In genomic region chr2:5746529-5746928, GRCm38 (mm10) we compare ENCODE assay signal across 17 mouse cellular contexts. TPM values are rescaled to one million over a fixed set of nuclear protein-coding genes. Genes with fewer than 3 reads are reported as not detected.
DNase-seq lines count a peak whose midpoint lies in the region; ATAC-seq and TF ChIP-seq lines count a peak whose summit lies in the region.
"Had no signal": no experiment of that assay in that cellular context is flagged by ENCODE, and none has a peak within 500 bp of the region (broad histone marks: within the 10 kb centered on the region; RNA-seq: fewer than 3 reads in every experiment).

No protein-coding gene starts in this region.

- no peaks in the 10 kb centered on the region for H3K36me3 ChIP-seq in heart, embryonic 16.5 days (ENCODE audit: control insufficient read depth, insufficient read depth)
- H3K36me3 ChIP-seq in heart, embryonic 12.5 days: no peaks in the 10 kb centered on the region
- H3K36me3 ChIP-seq in testis, adult 2 months (ENCODE audit: control insufficient read depth, insufficient read depth, low read length): no peaks in the 10 kb centered on the region
- no peaks in the 10 kb centered on the region for H3K36me3 ChIP-seq in limb, embryonic 13.5 days
- H3K36me3 ChIP-seq in liver, embryonic 11.5 days (ENCODE audit: control insufficient read depth, insufficient read depth, low read length): no peaks in the 10 kb centered on the region
- H3K36me3 ChIP-seq: liver, embryonic 15.5 days; midbrain, embryonic 12.5 days had no signal

- H3K4me3 ChIP-seq in heart, embryonic 16.5 days (ENCODE audit: low read length): no peak overlapping the region
- H3K4me3 ChIP-seq in heart, embryonic 12.5 days: no peak overlapping the region
- H3K4me3 ChIP-seq in testis, adult 2 months (ENCODE audit: control insufficient read depth, low read depth, low read length): peak overlapping the region; percentile 41; the same call in 1 of the 2 replicates
- no peak overlapping the region for H3K4me3 ChIP-seq in limb, embryonic 13.5 days
- H3K4me3 ChIP-seq in liver, embryonic 11.5 days (ENCODE audit: low read depth, low read length): no peak overlapping the region
- H3K4me3 ChIP-seq: layer of hippocampus, adult 2 months; liver, embryonic 15.5 days; midbrain, embryonic 12.5 days had no signal

- H3K27me3 ChIP-seq in heart, embryonic 16.5 days (ENCODE audit: control insufficient read depth, insufficient read depth, low read length): no peaks in the 10 kb centered on the region
- H3K27me3 ChIP-seq in heart, embryonic 12.5 days (replicated peaks): no peaks in the 10 kb centered on the region
- H3K27me3 ChIP-seq in testis, adult 2 months (ENCODE audit: control insufficient read depth, insufficient read depth, low read length): no peaks in the 10 kb centered on the region
- no peaks in the 10 kb centered on the region for H3K27me3 ChIP-seq in limb, embryonic 13.5 days
- no peaks in the 10 kb centered on the region for H3K27me3 ChIP-seq in liver, embryonic 11.5 days (replicated peaks; ENCODE audit: control insufficient read depth, insufficient read depth, low read length)
- H3K27me3 ChIP-seq: liver, embryonic 15.5 days; midbrain, embryonic 12.5 days had no signal

- no peak overlapping the region for H3K9ac ChIP-seq in heart, embryonic 16.5 days (ENCODE audit: low read length)
- H3K9ac ChIP-seq in heart, embryonic 12.5 days: no peak overlapping the region
- H3K9ac ChIP-seq in limb, embryonic 13.5 days: no peak overlapping the region
- no peak overlapping the region for H3K9ac ChIP-seq in liver, embryonic 11.5 days (ENCODE audit: low read depth, low read length)
- H3K9ac ChIP-seq: hindbrain, embryonic 14.5 days; liver, embryonic 15.5 days; midbrain, embryonic 12.5 days had no signal

- no peak for TF ChIP-seq POLR2A in testis, adult 2 months (IDR thresholded peaks at IDR 0.05; ENCODE audit: control insufficient read depth, low read depth, low read length)

- no peak overlapping the region for H3K27ac ChIP-seq in heart, embryonic 16.5 days (ENCODE audit: low read length)
- no peak overlapping the region for H3K27ac ChIP-seq in heart, embryonic 12.5 days (ENCODE audit: poor library complexity, severe bottlenecking)
- H3K27ac ChIP-seq in testis, adult 2 months (ENCODE audit: control insufficient read depth, insufficient read depth, low read depth, low read length): no peak overlapping the region
- H3K27ac ChIP-seq in limb, embryonic 13.5 days: no peak overlapping the region
- H3K27ac ChIP-seq in liver, embryonic 11.5 days (ENCODE audit: low read depth, low read length): no peak overlapping the region
- H3K27ac ChIP-seq: hindbrain, embryonic 14.5 days; layer of hippocampus, adult 2 months; liver, embryonic 15.5 days; midbrain, embryonic 12.5 days had no signal

- no peaks in the 10 kb centered on the region for H3K9me3 ChIP-seq in heart, embryonic 16.5 days (replicated peaks; ENCODE audit: control insufficient read depth, low read length)
- no peaks in the 10 kb centered on the region for H3K9me3 ChIP-seq in heart, embryonic 12.5 days (replicated peaks)
- peaks cover 6% of the 10 kb centered on the region; the same call in 1 of the 2 replicates for H3K9me3 ChIP-seq in limb, embryonic 13.5 days
- H3K9me3 ChIP-seq in liver, embryonic 11.5 days (ENCODE audit: control insufficient read depth, low read length): no peaks in the 10 kb centered on the region
- H3K9me3 ChIP-seq: midbrain, embryonic 12.5 days had no signal

- H3K4me2 ChIP-seq in heart, embryonic 16.5 days (ENCODE audit: low read depth, low read length): peak overlapping the region; percentile 8; the same call in 1 of the 2 replicates
- no peak overlapping the region for H3K4me2 ChIP-seq in heart, embryonic 12.5 days
- peak overlapping the region; percentile 32 for H3K4me2 ChIP-seq in limb, embryonic 13.5 days (replicated peaks)
- H3K4me2 ChIP-seq in liver, embryonic 11.5 days: no peak overlapping the region
- H3K4me2 ChIP-seq: hindbrain, embryonic 14.5 days; liver, embryonic 15.5 days; midbrain, embryonic 12.5 days had no signal

- no peak for TF ChIP-seq CTCF in testis, adult 2 months (IDR thresholded peaks at IDR 0.05; ENCODE audit: control insufficient read depth, insufficient read depth, insufficient replicate concordance, low read depth, low read length)

- WGBS in heart, embryonic 16.5 days: 65% methylated on average over 12 of the region's 12 CpGs
- WGBS in heart, embryonic 12.5 days: 67% methylated on average over 12 of the region's 12 CpGs
- WGBS in limb, embryonic 13.5 days: 57% methylated on average over 12 of the region's 12 CpGs
- WGBS in liver, embryonic 11.5 days: 81% methylated on average over 12 of the region's 12 CpGs

- DNase-seq in testis, postnatal 10 days (ENCODE audit: low spot score): no peak
- DNase-seq in testis, postnatal 14 days (ENCODE audit: low spot score): peak; percentile 23
- no peak for DNase-seq in liver, embryonic 11.5 days (ENCODE audit: low spot score)
- DNase-seq: adrenal gland, adult 8-10 months; cerebellum, adult 9-11 months; gastrocnemius, postnatal 36 days; thymus, postnatal 4 days had no signal

- no peak for ATAC-seq in heart, embryonic 16.5 days (replicated peaks; ENCODE audit: extremely low read depth, insufficient read depth, low FRiP score)
- ATAC-seq in heart, embryonic 12.5 days (ENCODE audit: insufficient number of reproducible peaks, low FRiP score): no peak
- ATAC-seq in limb, embryonic 13.5 days (ENCODE audit: low FRiP score, low read depth): no peak
- ATAC-seq in cerebellum, adult (ENCODE audit: insufficient number of reproducible peaks, low FRiP score, low TSS enrichment): no peak
- ATAC-seq in liver, embryonic 11.5 days (replicated peaks; ENCODE audit: low FRiP score): no peak
- ATAC-seq: forebrain, embryonic 16.5 days had no signal

- no peaks in the 10 kb centered on the region for H3K4me1 ChIP-seq in heart, embryonic 16.5 days (ENCODE audit: control insufficient read depth, insufficient read depth, low read length)
- no peaks in the 10 kb centered on the region for H3K4me1 ChIP-seq in heart, embryonic 12.5 days (replicated peaks)
- no peaks in the 10 kb centered on the region for H3K4me1 ChIP-seq in testis, adult 2 months (ENCODE audit: control insufficient read depth, insufficient read depth, low read length)
- H3K4me1 ChIP-seq in limb, embryonic 13.5 days: peaks cover 8% of the 10 kb centered on the region; the same call in 1 of the 2 replicates
- no peaks in the 10 kb centered on the region for H3K4me1 ChIP-seq in liver, embryonic 11.5 days (replicated peaks; ENCODE audit: control insufficient read depth, insufficient read depth, low read length)
- H3K4me1 ChIP-seq: liver, embryonic 15.5 days; midbrain, embryonic 12.5 days had no signal

RNA-seq across cellular contexts. Expression of gene Camk1d, which starts 32.2 kb away (rescaled TPM):
- polyA plus RNA-seq in heart, embryonic 16.5 days (2015; fragmentation: Nextera tagmentation; extraction: Ambion mirVana): 3.7 and 5.9 TPM in 2 replicates
- 2.2 and 3.1 TPM in 2 replicates for polyA plus RNA-seq in heart, embryonic 12.5 days (2016; fragmentation: Nextera tagmentation; extraction: Ambion mirVana)
- 1.4 and 1.5 TPM in 2 replicates for polyA plus RNA-seq in testis, adult 2 months (2012; rRNA removed)
- 2.4 and 2.9 TPM in 2 replicates for polyA plus RNA-seq in limb, embryonic 13.5 days (2015; fragmentation: Nextera tagmentation; extraction: Ambion mirVana)
- polyA plus RNA-seq in liver, embryonic 11.5 days (2014; fragmentation: Nextera tagmentation; extraction: Ambion mirVana): 1.0 and 1.4 TPM in 2 replicates

Comparison
In these comparisons a context has a peak if more than half of its experiments do, and no peak if none do; other contexts are left out.
1. H3K4me2 ChIP-seq: peak in heart, embryonic 16.5 days (single experiment) and limb, embryonic 13.5 days (single experiment); none in heart, embryonic 12.5 days (single experiment) and liver, embryonic 11.5 days (single experiment).